Mouse (Mus musculus): ENCODE data around the gene Unc13b. TPM values are rescaled to one million over a fixed set of nuclear protein-coding genes. Genes with fewer than 3 reads are reported as not detected.

Gene Unc13b
- polyA plus RNA-seq, 1 experiment from 2014 or later, result 2.0 TPM

DNA sequence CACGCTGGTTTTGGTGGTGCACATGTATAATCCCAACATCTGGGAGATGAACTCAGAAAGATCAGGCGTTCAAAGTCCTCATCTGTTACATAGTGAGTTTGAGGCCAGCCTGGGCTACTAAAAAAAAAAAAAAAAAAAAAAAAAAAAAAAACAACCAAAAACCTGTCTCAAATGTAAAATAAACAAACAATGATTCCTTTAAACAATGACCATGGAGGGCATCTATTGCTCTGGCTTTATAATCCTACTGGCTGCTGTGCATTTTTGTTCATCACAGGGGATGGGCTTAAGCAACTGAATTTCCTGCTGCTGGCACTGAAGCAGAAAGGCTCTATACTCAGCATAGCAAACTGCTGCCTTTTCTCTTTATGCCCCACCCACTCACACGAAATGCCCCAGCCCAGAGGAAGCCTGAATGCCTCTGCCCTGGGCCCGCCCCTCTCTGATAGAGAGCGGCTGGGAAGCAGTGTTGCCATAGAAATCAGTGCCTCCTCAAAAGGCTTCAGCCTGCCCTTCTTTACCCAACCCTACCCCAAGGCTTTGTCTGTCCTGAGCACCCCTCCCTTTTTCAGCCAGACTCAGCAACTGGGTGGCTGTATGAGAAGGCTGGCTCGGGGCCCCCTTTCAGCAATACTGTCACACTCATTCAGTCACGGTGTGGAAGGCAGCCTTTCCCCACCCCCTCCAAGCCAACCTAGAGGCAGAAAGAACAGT is 15.0 kb upstream of the Unc13b start:
- peaks cover 43% of the 10 kb centered on the region for H3K4me1 ChIP-seq (replicated peaks; ENCODE audit: control insufficient read depth, insufficient read depth, low read length)
- no peak overlapping the region for H3K9ac ChIP-seq (ENCODE audit: low read depth, low read length)
- H3K4me2 ChIP-seq, result peak overlapping the region; percentile 75
- no peaks in the 10 kb centered on the region for H3K27me3 ChIP-seq (replicated peaks; ENCODE audit: control insufficient read depth, insufficient read depth, low read length)
- H3K27ac ChIP-seq (ENCODE audit: low read depth, low read length), result peak overlapping the region; percentile 1; the same call in 1 of the 2 replicates
- ATAC-seq (replicated peaks; ENCODE audit: low FRiP score), result no peak
- WGBS, result 19% methylated on average over 7 of the region's 7 CpGs
- H3K4me3 ChIP-seq (ENCODE audit: low read depth, low read length), result no peak overlapping the region
- peak; percentile 58 for DNase-seq (ENCODE audit: low spot score)
- no peaks in the 10 kb centered on the region for H3K9me3 ChIP-seq (ENCODE audit: control insufficient read depth, low read length)
- no peaks in the 10 kb centered on the region for H3K36me3 ChIP-seq (ENCODE audit: control insufficient read depth, insufficient read depth, low read length)

DNA sequence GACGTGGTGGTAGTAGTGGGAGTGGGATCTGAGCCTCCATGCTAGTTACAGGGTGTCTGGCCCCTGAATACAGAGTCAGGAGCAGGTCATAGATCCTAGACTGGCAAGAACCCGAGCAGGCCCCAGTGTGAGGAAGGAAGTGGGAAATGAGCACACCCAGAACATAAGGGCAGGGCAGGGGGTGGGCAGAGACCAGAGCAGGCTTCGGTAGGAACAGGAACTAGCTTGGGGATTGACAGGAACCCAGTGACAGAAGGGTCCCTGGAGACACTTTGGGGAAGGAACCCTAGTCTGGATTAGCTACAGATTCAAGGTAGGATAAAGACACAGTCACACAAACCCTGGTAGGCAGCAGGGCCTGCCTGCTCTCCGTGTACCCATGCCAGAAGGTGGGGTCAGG is 14.1 kb upstream of the Unc13b start:
- DNase-seq (ENCODE audit: low spot score), result no peak
- Histone ChIP-seq H3K36me3 (ENCODE audit: control insufficient read depth, insufficient read depth, low read length) (no peaks in the 10 kb centered on the region), H3K27me3 (replicated peaks; ENCODE audit: control insufficient read depth, insufficient read depth, low read length) (no peaks in the 10 kb centered on the region), H3K4me1 (replicated peaks; ENCODE audit: control insufficient read depth, insufficient read depth, low read length) (peaks cover 34% of the 10 kb centered on the region), H3K9me3 (ENCODE audit: control insufficient read depth, low read length) (no peaks in the 10 kb centered on the region), H3K4me2 (peak overlapping the region; percentile 75), H3K9ac (ENCODE audit: low read depth, low read length) (no peak overlapping the region), H3K4me3 (ENCODE audit: low read depth, low read length) (no peak overlapping the region; the same call in 1 of the 2 replicates), H3K27ac (ENCODE audit: low read depth, low read length) (peak overlapping the region; percentile 1)
- no peak for ATAC-seq (replicated peaks; ENCODE audit: low FRiP score)
- 22% methylated on average over 4 of the region's 4 CpGs for WGBS

DNA sequence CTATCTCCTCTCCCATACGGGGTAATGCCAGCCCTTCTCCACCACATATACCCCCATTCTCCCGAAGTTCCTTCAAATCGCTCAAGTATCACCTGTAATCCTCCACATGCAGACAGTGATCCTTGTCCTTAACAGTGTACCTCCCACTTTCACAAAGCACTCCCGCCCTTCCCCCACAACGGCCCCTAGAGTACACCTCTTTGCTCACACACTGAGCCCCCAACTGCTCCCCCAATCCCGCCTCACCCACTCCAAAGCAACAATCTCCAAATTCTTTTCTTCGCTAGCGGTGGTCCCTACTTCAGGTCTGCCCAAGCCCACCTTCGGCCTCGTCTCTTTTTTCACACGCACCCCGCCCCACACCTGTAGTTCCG is 13.5 kb upstream of the Unc13b start:
- ATAC-seq (replicated peaks; ENCODE audit: low FRiP score) (no peak), DNase-seq (ENCODE audit: low spot score) (no peak)
- peak overlapping the region; percentile 51 for H3K4me3 ChIP-seq (ENCODE audit: low read depth, low read length)
- H3K27me3 ChIP-seq (replicated peaks; ENCODE audit: control insufficient read depth, insufficient read depth, low read length), result no peaks in the 10 kb centered on the region
- H3K9me3 ChIP-seq (ENCODE audit: control insufficient read depth, low read length), result no peaks in the 10 kb centered on the region
- no peak overlapping the region for H3K27ac ChIP-seq (ENCODE audit: low read depth, low read length)
- peak overlapping the region; percentile 42; the same call in 1 of the 2 replicates for H3K9ac ChIP-seq (ENCODE audit: low read depth, low read length)
- no peaks in the 10 kb centered on the region for H3K36me3 ChIP-seq (ENCODE audit: control insufficient read depth, insufficient read depth, low read length)
- peak overlapping the region; percentile 75 for H3K4me2 ChIP-seq
- 9% methylated on average over 13 of the region's 13 CpGs for WGBS
- H3K4me1 ChIP-seq (replicated peaks; ENCODE audit: control insufficient read depth, insufficient read depth, low read length), result peaks cover 33% of the 10 kb centered on the region

DNA sequence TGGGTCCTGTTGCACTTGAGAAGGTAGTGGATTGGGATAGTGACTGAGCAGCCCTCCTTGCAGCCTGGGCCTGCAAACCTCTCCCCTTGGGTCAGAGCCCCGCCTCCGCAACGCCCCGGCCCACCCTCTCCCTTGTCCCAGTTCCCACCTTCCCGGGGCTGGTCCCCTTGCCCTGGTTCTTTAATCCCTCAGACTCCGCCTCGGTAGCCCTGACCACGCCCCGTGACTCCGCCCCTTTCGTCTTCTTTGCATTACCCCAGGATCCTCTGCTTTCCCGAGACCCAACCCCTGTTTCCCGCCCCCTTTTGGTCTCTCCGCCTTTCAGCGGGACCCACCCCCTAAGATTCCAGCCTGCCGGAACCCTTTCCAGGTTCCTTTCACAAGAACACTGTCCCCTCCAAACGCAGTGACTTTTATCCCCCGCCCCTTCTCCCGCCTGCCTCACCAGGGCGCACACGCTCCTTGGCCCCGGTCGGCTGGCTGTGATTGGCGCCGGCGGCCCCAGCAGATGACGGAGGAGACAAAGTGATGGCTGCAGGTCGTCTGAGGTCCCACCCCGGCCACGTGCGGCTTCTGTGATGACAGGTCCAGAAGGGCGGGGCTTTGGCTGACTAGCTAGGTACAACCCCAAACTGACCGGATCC is 13.0 kb upstream of the Unc13b start, which contains the start of gene Fam214b:
Gene Fam214b, minus strand, starts transcription at position 562 of the 644 bp plus-strand sequence.
- H3K27me3 ChIP-seq (replicated peaks; ENCODE audit: control insufficient read depth, insufficient read depth, low read length), result no peaks in the 10 kb centered on the region
- H3K4me3 ChIP-seq (ENCODE audit: low read depth, low read length), result peak within 1 kb of the TSS; percentile 51
- H3K36me3 ChIP-seq (ENCODE audit: control insufficient read depth, insufficient read depth, low read length), result no peaks in the 10 kb centered on the region
- ATAC-seq (replicated peaks; ENCODE audit: low FRiP score) (peak; percentile 85), DNase-seq (ENCODE audit: low spot score) (peak; percentile 99)
- peak within 1 kb of the TSS; percentile 75 for H3K4me2 ChIP-seq
- H3K4me1 ChIP-seq (replicated peaks; ENCODE audit: control insufficient read depth, insufficient read depth, low read length), result peaks cover 29% of the 10 kb centered on the region
- H3K27ac ChIP-seq (ENCODE audit: low read depth, low read length), result no peak within 1 kb of the TSS
- peak within 1 kb of the TSS; percentile 50 for H3K9ac ChIP-seq (ENCODE audit: low read depth, low read length)
- WGBS, result under 1% methylated on average over 33 of the region's 33 CpGs
- no peaks in the 10 kb centered on the region for H3K9me3 ChIP-seq (ENCODE audit: control insufficient read depth, low read length)

DNA sequence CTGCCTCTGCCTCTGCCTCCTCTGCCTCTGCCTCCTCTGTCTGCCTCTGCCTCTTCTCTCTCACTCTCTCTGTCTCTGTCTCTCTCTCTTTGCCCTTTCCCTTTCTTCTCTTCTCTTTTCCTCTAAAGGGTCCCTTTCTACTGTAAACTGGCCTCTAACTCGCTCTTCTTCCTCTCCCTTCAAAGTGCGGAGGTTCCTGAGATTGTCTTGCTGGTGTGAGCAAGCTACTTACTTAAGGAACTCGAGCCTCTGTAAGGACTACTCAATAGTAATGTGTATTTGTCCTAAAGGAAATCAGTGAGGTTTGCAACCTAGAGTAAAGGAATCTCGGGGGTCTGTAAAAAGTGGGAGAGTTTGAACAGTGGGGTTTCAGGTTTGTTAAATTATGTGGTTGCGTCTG is 12.1 kb upstream of the Unc13b start:
- Histone ChIP-seq H3K27ac (ENCODE audit: low read depth, low read length) (no peak overlapping the region), H3K9me3 (ENCODE audit: control insufficient read depth, low read length) (no peaks in the 10 kb centered on the region), H3K9ac (ENCODE audit: low read depth, low read length) (no peak overlapping the region), H3K4me3 (ENCODE audit: low read depth, low read length) (no peak overlapping the region), H3K4me1 (replicated peaks; ENCODE audit: control insufficient read depth, insufficient read depth, low read length) (peaks cover 27% of the 10 kb centered on the region), H3K36me3 (ENCODE audit: control insufficient read depth, insufficient read depth, low read length) (no peaks in the 10 kb centered on the region), H3K27me3 (replicated peaks; ENCODE audit: control insufficient read depth, insufficient read depth, low read length) (no peaks in the 10 kb centered on the region), H3K4me2 (peak overlapping the region; percentile 25; the same call in 1 of the 2 replicates)
- no peak for DNase-seq (ENCODE audit: low spot score)
- WGBS, result 51% methylated on average over 5 of the region's 5 CpGs
- no peak for ATAC-seq (replicated peaks; ENCODE audit: low FRiP score)

DNA sequence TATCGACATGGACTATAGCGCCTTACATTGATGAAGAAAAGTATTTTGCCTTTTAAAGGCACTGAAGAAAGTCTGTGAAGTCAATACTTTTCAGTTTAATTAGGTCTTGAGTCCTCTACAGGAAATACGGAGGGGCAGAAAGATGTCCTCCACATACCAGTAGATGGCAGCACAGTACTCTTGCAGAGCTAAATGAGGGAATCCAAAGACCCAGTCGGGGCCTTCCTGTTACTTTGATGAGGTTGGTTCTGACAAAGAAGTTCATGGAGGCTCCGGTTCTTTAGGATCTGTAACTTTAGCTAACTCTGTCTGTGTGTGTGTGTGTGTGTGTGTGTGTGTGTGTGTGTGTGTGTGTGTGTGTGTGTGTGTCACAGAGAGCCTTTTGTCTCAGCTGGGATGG is 11.5 kb upstream of the Unc13b start:
- peak; percentile 43 for DNase-seq (ENCODE audit: low spot score)
- peaks cover 27% of the 10 kb centered on the region for H3K4me1 ChIP-seq (replicated peaks; ENCODE audit: control insufficient read depth, insufficient read depth, low read length)
- H3K36me3 ChIP-seq (ENCODE audit: control insufficient read depth, insufficient read depth, low read length), result no peaks in the 10 kb centered on the region
- no peak overlapping the region for H3K27ac ChIP-seq (ENCODE audit: low read depth, low read length)
- ATAC-seq (replicated peaks; ENCODE audit: low FRiP score), result no peak
- H3K9me3 ChIP-seq (ENCODE audit: control insufficient read depth, low read length), result no peaks in the 10 kb centered on the region
- WGBS, result 9% methylated on average over 5 of the region's 5 CpGs
- H3K4me3 ChIP-seq (ENCODE audit: low read depth, low read length), result no peak overlapping the region
- no peaks in the 10 kb centered on the region for H3K27me3 ChIP-seq (replicated peaks; ENCODE audit: control insufficient read depth, insufficient read depth, low read length)
- no peak overlapping the region for H3K9ac ChIP-seq (ENCODE audit: low read depth, low read length)
- H3K4me2 ChIP-seq, result peak overlapping the region; percentile 25; the same call in 1 of the 2 replicates

DNA sequence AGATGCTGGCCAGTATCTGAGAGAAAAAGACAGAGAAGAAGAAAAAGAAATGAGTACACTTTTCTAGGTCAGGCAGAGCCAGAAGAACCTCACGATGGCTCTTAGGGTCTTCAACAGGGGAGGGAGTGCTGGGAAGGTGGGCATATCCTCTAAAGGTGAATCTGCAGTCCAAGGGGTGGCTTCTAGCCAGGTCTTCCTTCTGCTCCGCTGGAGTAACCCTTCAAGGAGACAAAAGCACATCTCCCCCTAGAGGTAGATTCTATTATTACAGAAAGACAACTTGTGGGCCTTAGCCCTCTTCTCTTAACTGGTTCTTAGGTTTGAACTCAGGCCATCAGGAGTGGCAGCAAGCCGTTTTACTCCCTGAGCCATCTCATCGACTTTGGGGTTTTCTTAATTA is 6.1 kb upstream of the Unc13b start:
- Histone ChIP-seq H3K9me3 (ENCODE audit: control insufficient read depth, low read length) (no peaks in the 10 kb centered on the region), H3K4me3 (ENCODE audit: low read depth, low read length) (no peak overlapping the region), H3K9ac (ENCODE audit: low read depth, low read length) (no peak overlapping the region), H3K4me1 (replicated peaks; ENCODE audit: control insufficient read depth, insufficient read depth, low read length) (no peaks in the 10 kb centered on the region), H3K27ac (ENCODE audit: low read depth, low read length) (no peak overlapping the region), H3K36me3 (ENCODE audit: control insufficient read depth, insufficient read depth, low read length) (no peaks in the 10 kb centered on the region), H3K4me2 (no peak overlapping the region), H3K27me3 (replicated peaks; ENCODE audit: control insufficient read depth, insufficient read depth, low read length) (no peaks in the 10 kb centered on the region)
- 11% methylated on average over 4 of the region's 4 CpGs for WGBS
- DNase-seq (ENCODE audit: low spot score) (no peak), ATAC-seq (replicated peaks; ENCODE audit: low FRiP score) (peak; percentile 47; the same call in 1 of the 2 replicates)

DNA sequence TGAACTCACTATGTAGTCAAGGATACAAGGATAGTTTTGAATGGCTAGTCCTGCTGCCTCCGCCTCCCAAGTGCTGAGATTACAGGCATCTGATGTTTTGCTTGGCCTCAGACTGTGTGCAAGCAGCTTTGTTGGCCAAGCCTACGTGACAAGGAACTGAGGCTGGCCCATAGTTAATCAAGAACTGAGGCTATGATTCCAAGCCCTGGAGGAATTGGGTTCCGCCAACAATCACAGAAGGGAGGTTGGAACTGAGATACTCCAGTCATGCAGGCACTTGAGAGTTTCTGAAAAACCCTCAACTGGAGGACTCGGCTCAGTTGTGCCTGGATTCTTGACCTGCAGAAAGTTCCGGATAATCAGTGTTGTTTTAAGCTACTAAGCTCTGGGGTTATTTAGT is 1.1 kb upstream of the Unc13b start:
- no peaks in the 10 kb centered on the region for H3K36me3 ChIP-seq (ENCODE audit: control insufficient read depth, insufficient read depth, low read length)
- DNase-seq (ENCODE audit: low spot score) (no peak), ATAC-seq (replicated peaks; ENCODE audit: low FRiP score) (no peak)
- no peak overlapping the region for H3K4me2 ChIP-seq
- no peak overlapping the region for H3K27ac ChIP-seq (ENCODE audit: low read depth, low read length)
- peaks cover 20% of the 10 kb centered on the region for H3K27me3 ChIP-seq (replicated peaks; ENCODE audit: control insufficient read depth, insufficient read depth, low read length)
- no peaks in the 10 kb centered on the region; the same call in 1 of the 2 replicates for H3K4me1 ChIP-seq (replicated peaks; ENCODE audit: control insufficient read depth, insufficient read depth, low read length)
- H3K9me3 ChIP-seq (ENCODE audit: control insufficient read depth, low read length), result no peaks in the 10 kb centered on the region
- 86% methylated on average over 5 of the region's 5 CpGs for WGBS
- no peak overlapping the region for H3K9ac ChIP-seq (ENCODE audit: low read depth, low read length)
- H3K4me3 ChIP-seq (ENCODE audit: low read depth, low read length), result no peak overlapping the region

DNA sequence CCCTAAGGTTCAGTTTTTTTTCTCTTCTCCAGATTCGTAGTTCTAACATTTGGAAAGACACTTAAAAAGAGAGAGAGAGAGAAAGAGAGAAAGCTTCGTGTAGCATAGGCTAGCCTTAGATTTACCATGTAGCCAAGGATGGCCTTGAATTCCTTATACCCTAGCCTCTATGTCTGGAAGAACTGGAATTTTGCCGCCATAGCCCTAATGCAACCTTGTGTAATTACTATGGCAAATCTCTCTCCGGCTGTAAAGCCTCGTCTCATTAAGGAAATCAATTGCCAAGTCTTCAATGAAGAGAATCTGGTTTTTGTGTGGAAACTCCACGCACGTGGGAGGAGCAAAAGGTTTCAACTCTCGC is 381 bp upstream of the Unc13b start:
- no peaks in the 10 kb centered on the region; the same call in 1 of the 2 replicates for H3K4me1 ChIP-seq (replicated peaks; ENCODE audit: control insufficient read depth, insufficient read depth, low read length)
- ATAC-seq (replicated peaks; ENCODE audit: low FRiP score) (no peak), DNase-seq (ENCODE audit: low spot score) (no peak)
- H3K27me3 ChIP-seq (replicated peaks; ENCODE audit: control insufficient read depth, insufficient read depth, low read length), result peaks cover 20% of the 10 kb centered on the region
- peak overlapping the region; percentile 96 for H3K4me2 ChIP-seq
- H3K9me3 ChIP-seq (ENCODE audit: control insufficient read depth, low read length), result no peaks in the 10 kb centered on the region
- H3K36me3 ChIP-seq (ENCODE audit: control insufficient read depth, insufficient read depth, low read length), result no peaks in the 10 kb centered on the region
- 23% methylated on average over 8 of the region's 8 CpGs for WGBS
- H3K4me3 ChIP-seq (ENCODE audit: low read depth, low read length), result peak overlapping the region; percentile 64
- H3K9ac ChIP-seq (ENCODE audit: low read depth, low read length), result no peak overlapping the region
- H3K27ac ChIP-seq (ENCODE audit: low read depth, low read length), result no peak overlapping the region

Data from liver, embryonic 11.5 days (tissue).